Mouse (Mus musculus): ENCODE data around the gene Pde8b. TPM values are rescaled to one million over a fixed set of nuclear protein-coding genes. Genes with fewer than 3 reads are reported as not detected.

The Pde8b gene
- polyA plus RNA-seq, 1 experiment: 0.06 TPM

GRCm38 (mm10) chr13:95096646-95097045 lies 153.5 kb downstream of the Pde8b start:
- peaks cover 51% of the 10 kb centered on the region for H3K4me1 ChIP-seq
- H3K36me3 ChIP-seq (replicated peaks; ENCODE audit: low read length): no peaks in the 10 kb centered on the region
- no peak overlapping the region for H3K4me3 ChIP-seq (replicated peaks)
- 0 out of 2 replicates have a peak, but pooled peaks cover 5% of the 10 kb centered on the region for H3K9me3 ChIP-seq
- peaks cover 8% of the 10 kb centered on the region for H3K27me3 ChIP-seq (replicated peaks)
- TF ChIP-seq GATA1 (IDR thresholded peaks at IDR 0.05; ENCODE audit: borderline replicate concordance, low read length) (no peak), FLI1 (IDR thresholded peaks at IDR 0.05; ENCODE audit: low read length) (no peak)

- Histone ChIP-seq H3K9me3 (0 out of 2 replicates have a peak, but pooled peaks cover 3% of the 10 kb centered on the region), H3K4me3 (replicated peaks) (no peak overlapping the region), H3K4me1 (peaks cover 53% of the 10 kb centered on the region), H3K36me3 (replicated peaks; ENCODE audit: low read length) (no peaks in the 10 kb centered on the region), H3K27me3 (replicated peaks) (peaks cover 6% of the 10 kb centered on the region)
- TF ChIP-seq FLI1 (IDR thresholded peaks at IDR 0.05; ENCODE audit: low read length) (no peak), GATA1 (IDR thresholded peaks at IDR 0.05; ENCODE audit: borderline replicate concordance, low read length) (no peak)
These were observed 154.3 kb downstream of the Pde8b start for GRCm38 (mm10) chr13:95095860-95096259.

GRCm38 (mm10) chr13:95091546-95092445 lies 158.3 kb downstream of the Pde8b start:
- H3K27me3 ChIP-seq (replicated peaks): peaks cover 4% of the 10 kb centered on the region
- H3K36me3 ChIP-seq (replicated peaks; ENCODE audit: low read length): no peaks in the 10 kb centered on the region
- peaks cover 72% of the 10 kb centered on the region for H3K4me1 ChIP-seq
- TF ChIP-seq FLI1 (IDR thresholded peaks at IDR 0.05; ENCODE audit: low read length) (no peak), GATA1 (IDR thresholded peaks at IDR 0.05; ENCODE audit: borderline replicate concordance, low read length) (no peak)
- H3K9me3 ChIP-seq: no peaks in the 10 kb centered on the region
- H3K4me3 ChIP-seq (replicated peaks): peak overlapping the region; percentile 15

GRCm38 (mm10) chr13:95087358-95087787 lies 162.8 kb downstream of the Pde8b start:
- Histone ChIP-seq H3K36me3 (replicated peaks; ENCODE audit: low read length) (no peaks in the 10 kb centered on the region), H3K9me3 (no peaks in the 10 kb centered on the region), H3K4me3 (replicated peaks) (no peak overlapping the region), H3K4me1 (peaks cover 64% of the 10 kb centered on the region), H3K27me3 (replicated peaks) (peaks cover 22% of the 10 kb centered on the region)
- TF ChIP-seq FLI1 (IDR thresholded peaks at IDR 0.05; ENCODE audit: low read length) (no peak), GATA1 (IDR thresholded peaks at IDR 0.05; ENCODE audit: borderline replicate concordance, low read length) (no peak)

GRCm38 (mm10) chr13:95086033-95086432 lies 164.1 kb downstream of the Pde8b start:
- peaks cover 62% of the 10 kb centered on the region for H3K4me1 ChIP-seq
- H3K9me3 ChIP-seq: no peaks in the 10 kb centered on the region
- H3K36me3 ChIP-seq (replicated peaks; ENCODE audit: low read length): no peaks in the 10 kb centered on the region
- no peak for TF ChIP-seq FLI1 (IDR thresholded peaks at IDR 0.05; ENCODE audit: low read length)
- TF ChIP-seq GATA1 (IDR thresholded peaks at IDR 0.05; ENCODE audit: borderline replicate concordance, low read length): no peak
- peaks cover 22% of the 10 kb centered on the region for H3K27me3 ChIP-seq (replicated peaks)
- H3K4me3 ChIP-seq (replicated peaks): no peak overlapping the region

GRCm38 (mm10) chr13:95082611-95083010 lies 167.5 kb downstream of the Pde8b start:
- no peak overlapping the region for H3K4me3 ChIP-seq (replicated peaks)
- H3K9me3 ChIP-seq: no peaks in the 10 kb centered on the region
- no peaks in the 10 kb centered on the region for H3K36me3 ChIP-seq (replicated peaks; ENCODE audit: low read length)
- peaks cover 30% of the 10 kb centered on the region for H3K27me3 ChIP-seq (replicated peaks)
- TF ChIP-seq FLI1 (IDR thresholded peaks at IDR 0.05; ENCODE audit: low read length): no peak
- no peak for TF ChIP-seq GATA1 (IDR thresholded peaks at IDR 0.05; ENCODE audit: borderline replicate concordance, low read length)
- peaks cover 44% of the 10 kb centered on the region for H3K4me1 ChIP-seq

- Histone ChIP-seq H3K36me3 (replicated peaks; ENCODE audit: low read length) (no peaks in the 10 kb centered on the region), H3K9me3 (0 out of 2 replicates have a peak, but pooled peaks cover 4% of the 10 kb centered on the region), H3K27me3 (replicated peaks) (peaks cover 27% of the 10 kb centered on the region), H3K4me3 (replicated peaks) (no peak overlapping the region), H3K4me1 (peaks cover 41% of the 10 kb centered on the region)
- TF ChIP-seq FLI1 (IDR thresholded peaks at IDR 0.05; ENCODE audit: low read length): no peak
- no peak for TF ChIP-seq GATA1 (IDR thresholded peaks at IDR 0.05; ENCODE audit: borderline replicate concordance, low read length)
These were observed 169.1 kb downstream of the Pde8b start for GRCm38 (mm10) chr13:95081082-95081481.

- Histone ChIP-seq H3K4me3 (replicated peaks) (no peak overlapping the region), H3K4me1 (peaks cover 32% of the 10 kb centered on the region), H3K9me3 (peaks cover 14% of the 10 kb centered on the region), H3K27me3 (replicated peaks) (peaks cover 27% of the 10 kb centered on the region), H3K36me3 (replicated peaks; ENCODE audit: low read length) (no peaks in the 10 kb centered on the region)
- TF ChIP-seq FLI1 (IDR thresholded peaks at IDR 0.05; ENCODE audit: low read length): no peak
- no peak for TF ChIP-seq GATA1 (IDR thresholded peaks at IDR 0.05; ENCODE audit: borderline replicate concordance, low read length)
These were observed 171.6 kb downstream of the Pde8b start for GRCm38 (mm10) chr13:95078492-95078891.

- TF ChIP-seq GATA1 (IDR thresholded peaks at IDR 0.05; ENCODE audit: borderline replicate concordance, low read length) (no peak), FLI1 (IDR thresholded peaks at IDR 0.05; ENCODE audit: low read length) (no peak)
- Histone ChIP-seq H3K4me1 (peaks cover 32% of the 10 kb centered on the region), H3K9me3 (peaks cover 17% of the 10 kb centered on the region), H3K4me3 (replicated peaks) (no peak overlapping the region), H3K27me3 (replicated peaks) (peaks cover 25% of the 10 kb centered on the region), H3K36me3 (replicated peaks; ENCODE audit: low read length) (no peaks in the 10 kb centered on the region)
These were observed 172.4 kb downstream of the Pde8b start for GRCm38 (mm10) chr13:95077688-95078087.

- Histone ChIP-seq H3K36me3 (replicated peaks; ENCODE audit: low read length) (no peaks in the 10 kb centered on the region), H3K27me3 (replicated peaks) (peaks cover 25% of the 10 kb centered on the region), H3K4me1 (peaks cover 22% of the 10 kb centered on the region), H3K4me3 (replicated peaks) (no peak overlapping the region), H3K9me3 (peaks cover 17% of the 10 kb centered on the region)
- TF ChIP-seq FLI1 (IDR thresholded peaks at IDR 0.05; ENCODE audit: low read length) (no peak), GATA1 (IDR thresholded peaks at IDR 0.05; ENCODE audit: borderline replicate concordance, low read length) (no peak)
These were observed 174.0 kb downstream of the Pde8b start for GRCm38 (mm10) chr13:95076142-95076541.

Measured in megakaryocyte, embryonic 14.5 days (primary cell).